Mouse (Mus musculus) intestine, embryonic 14.5 days (tissue): ENCODE measurements around the gene Kalrn. TPM values are rescaled to one million over a fixed set of nuclear protein-coding genes. Genes with fewer than 3 reads are reported as not detected.

Experiments
- ATAC-seq: fragments of 200-750 bp; cut with Nextera tagmentation; replicated peaks from 2 replicates; pipeline ENCODE4 v1.8.0; 2017; ENCODE audit warnings: low read depth, moderate number of reproducible peaks, moderate TSS enrichment, moderate library complexity; ENCODE audit not compliant: low FRiP score, low TSS enrichment
- DNase-seq: peaks from one replicate; pipeline ENCODE4 v3.0.0-alpha.2; 2018; ENCODE audit warnings: low spot score
- H3K27ac ChIP-seq: fragments of 300-500 bp; sonication (generic); 2 replicates; pipeline ENCODE4 v1.5.1; 2014; ENCODE audit warnings: low read depth, mild to moderate bottlenecking, control low read depth
- H3K27me3 ChIP-seq: fragments of 300-500 bp; sonication (generic); replicated peaks from 2 replicates; pipeline ENCODE4 v1.6.1; 2014; ENCODE audit warnings: low read length, control low read depth; ENCODE audit not compliant: control insufficient read depth, insufficient read depth
- H3K36me3 ChIP-seq: fragments of 300-500 bp; sonication (generic); 2 replicates; pipeline ENCODE4 v1.6.1; 2014; ENCODE audit warnings: low read length, control low read depth; ENCODE audit not compliant: control insufficient read depth, insufficient read depth
- H3K4me1 ChIP-seq: fragments of 300-500 bp; sonication (generic); replicated peaks from 2 replicates; pipeline ENCODE4 v1.6.1; 2014; ENCODE audit warnings: low read length, control low read depth, mixed read lengths; ENCODE audit not compliant: control insufficient read depth, insufficient read depth
- H3K4me2 ChIP-seq: fragments of 300-500 bp; sonication (generic); 2 replicates; pipeline ENCODE4 v1.6.1; 2014; ENCODE audit warnings: low read length
- H3K4me3 ChIP-seq: fragments of 300-500 bp; sonication (generic); 2 replicates; pipeline ENCODE4 v1.5.1; 2014; ENCODE audit warnings: low read depth, low read length, control low read depth, mixed read lengths
- H3K9ac ChIP-seq: fragments of 300-500 bp; sonication (generic); 2 replicates; pipeline ENCODE4 v1.6.1; 2014; ENCODE audit warnings: mild to moderate bottlenecking, low read length
- H3K9me3 ChIP-seq: fragments of 300-500 bp; sonication (generic); 2 replicates; pipeline ENCODE4 v1.6.1; 2016; ENCODE audit warnings: low read length, control low read depth; ENCODE audit not compliant: control insufficient read depth
- WGBS: fragments of 180-500 bp; shearing (Covaris S2); extraction: QIAGEN DNeasy Blood & Tissue Kit; methylation state at CpG from one replicate; pipeline ENCODE4 v1.1.7; 2014; 5-methylcytosine and 5-hydroxymethylcytosine counted together
- polyA plus RNA-seq: library from polyadenylated mRNA; unstranded; fragments of >200 nt; fragmentation: Nextera tagmentation; extraction: Ambion mirVana; gene quantifications from 2 replicates; pipeline ENCODE4 v1.2.1, GENCODE M21; 2014

Kalrn gene
- polyA plus RNA-seq, 1 experiment from 2014 or later: 20.1 TPM

DNA sequence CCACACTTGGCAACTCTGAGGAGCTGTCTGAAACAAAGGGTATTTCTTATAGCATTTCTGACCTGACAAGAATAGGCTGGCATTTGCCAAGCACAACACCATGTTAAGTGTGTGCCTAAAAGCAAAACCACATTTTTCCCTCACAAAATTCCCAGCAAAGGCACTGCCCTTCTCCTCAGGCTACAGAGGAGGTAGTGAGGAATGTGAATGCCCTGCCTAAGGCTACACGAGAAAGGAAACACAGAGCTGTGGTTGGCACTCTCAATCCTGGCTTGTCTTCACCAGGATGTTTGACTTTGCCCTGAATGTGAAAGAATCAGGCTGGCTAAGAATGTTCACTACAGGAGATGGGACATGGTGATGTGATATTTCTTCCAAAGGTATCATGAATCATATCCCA lies 249.8 kb downstream of the Kalrn start:
- Histone ChIP-seq H3K4me2 (no peak overlapping the region), H3K27ac (no peak overlapping the region), H3K4me1 (no peaks in the 10 kb centered on the region), H3K36me3 (no peaks in the 10 kb centered on the region), H3K4me3 (no peak overlapping the region), H3K9me3 (no peaks in the 10 kb centered on the region), H3K9ac (no peak overlapping the region), H3K27me3 (no peaks in the 10 kb centered on the region)
- DNase-seq: no peak
- no peak for ATAC-seq
- 78% methylated on average over 1 of the region's 1 CpGs for WGBS

GRCm38 (mm10) chr16:34322546-34322945 lies 250.8 kb downstream of the Kalrn start:
- 18% methylated on average over 4 of the region's 4 CpGs for WGBS
- DNase-seq: peak; percentile 70

DNA sequence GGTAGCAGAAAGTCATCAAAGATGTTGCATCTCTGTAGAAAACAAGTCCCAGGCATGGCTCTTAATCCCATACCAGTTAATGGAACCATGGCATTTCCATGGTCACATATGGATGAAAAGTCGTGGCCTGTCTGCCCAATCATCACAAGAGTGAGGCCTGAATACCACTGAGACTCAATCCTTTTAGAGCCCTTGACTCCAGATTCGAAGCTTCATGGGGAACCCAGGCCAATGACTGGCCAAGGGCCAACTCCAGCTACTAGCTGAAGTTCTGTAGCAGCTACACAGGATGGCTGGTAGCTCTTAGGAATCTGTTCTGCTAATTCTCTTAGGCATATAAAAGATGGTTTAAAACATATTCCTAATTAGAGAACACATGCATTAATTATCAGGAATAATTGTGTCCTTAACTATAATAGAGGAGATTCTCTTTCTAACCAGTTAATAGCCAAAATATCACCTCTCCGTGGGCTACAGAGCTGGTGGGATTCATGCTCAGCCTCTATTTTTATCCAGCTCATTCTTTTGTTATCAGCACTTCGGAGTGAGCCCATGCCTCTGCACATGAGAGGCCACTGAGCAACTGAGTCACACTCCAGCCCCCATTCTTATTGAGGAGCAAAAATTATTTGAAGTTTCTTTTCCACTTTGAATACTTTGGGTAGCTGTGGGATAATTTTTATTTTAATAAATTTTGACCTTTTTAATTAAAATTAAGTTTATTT lies 252.1 kb downstream of the Kalrn start:
- H3K27ac ChIP-seq: no peak overlapping the region
- H3K9ac ChIP-seq: no peak overlapping the region
- H3K9me3 ChIP-seq: no peaks in the 10 kb centered on the region
- no peaks in the 10 kb centered on the region for H3K27me3 ChIP-seq
- WGBS: 92% methylated on average over 4 of the region's 4 CpGs
- H3K4me3 ChIP-seq: no peak overlapping the region
- DNase-seq: no peak
- H3K4me1 ChIP-seq: no peaks in the 10 kb centered on the region
- ATAC-seq: no peak
- no peak overlapping the region for H3K4me2 ChIP-seq
- no peaks in the 10 kb centered on the region for H3K36me3 ChIP-seq

More at GRCm38 (mm10) chr16:34322546-34322945, 250.8 kb downstream of the Kalrn start:
- Histone ChIP-seq H3K9ac (no peak overlapping the region), H3K27ac (no peak overlapping the region), H3K4me3 (no peak overlapping the region), H3K9me3 (no peaks in the 10 kb centered on the region), H3K4me1 (no peaks in the 10 kb centered on the region), H3K4me2 (no peak overlapping the region), H3K36me3 (no peaks in the 10 kb centered on the region), H3K27me3 (no peaks in the 10 kb centered on the region)
- no peak for ATAC-seq

DNA sequence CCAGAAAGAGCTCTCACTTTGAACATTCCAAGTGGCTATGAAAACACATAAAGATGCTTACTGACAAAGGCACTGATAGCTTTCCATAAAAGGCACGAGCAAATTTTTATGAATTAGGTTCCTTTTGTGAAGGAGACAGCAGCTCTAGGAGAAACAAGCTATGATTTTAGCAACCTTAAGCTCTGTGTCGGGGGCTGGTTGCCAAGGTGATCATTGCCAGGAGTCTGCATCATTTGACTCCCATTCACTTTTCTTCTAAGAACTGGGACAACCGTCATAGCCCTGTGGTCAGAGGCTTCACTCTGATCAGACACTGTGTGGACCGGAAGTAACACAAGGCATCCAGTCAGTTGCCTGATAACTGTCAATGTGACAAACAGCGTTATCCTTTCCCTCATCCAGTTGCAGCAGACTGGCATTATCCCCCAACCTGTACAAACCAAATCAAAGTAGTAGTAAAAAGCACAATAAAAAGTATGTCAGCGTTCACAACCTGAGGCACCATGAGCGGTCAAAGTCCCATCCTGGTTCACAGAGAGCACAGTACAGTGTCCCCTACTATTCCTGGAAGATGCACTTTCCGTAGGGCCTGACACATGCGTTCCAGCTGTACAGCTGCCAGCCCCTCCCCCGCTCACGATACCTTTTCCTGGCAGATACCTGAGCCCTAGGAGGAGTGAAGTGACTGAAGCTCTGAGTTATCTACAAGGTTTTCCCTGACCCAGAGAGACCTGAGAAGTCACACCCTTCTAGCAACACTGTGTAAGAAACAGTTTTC lies 253.1 kb downstream of the Kalrn start:
- H3K9ac ChIP-seq: no peak overlapping the region
- no peaks in the 10 kb centered on the region for H3K36me3 ChIP-seq
- no peak overlapping the region for H3K4me2 ChIP-seq
- no peaks in the 10 kb centered on the region for H3K9me3 ChIP-seq
- H3K4me1 ChIP-seq: no peaks in the 10 kb centered on the region
- no peaks in the 10 kb centered on the region for H3K27me3 ChIP-seq
- H3K4me3 ChIP-seq: no peak overlapping the region
- ATAC-seq (0 out of 2 replicates have a peak, but pooled peaks have one; percentile 40), DNase-seq (no peak)
- no peak overlapping the region for H3K27ac ChIP-seq
- WGBS: 76% methylated on average over 11 of the region's 11 CpGs

- H3K9me3 ChIP-seq: no peaks in the 10 kb centered on the region
- no peak overlapping the region for H3K9ac ChIP-seq
- H3K27ac ChIP-seq: no peak overlapping the region
- no peak overlapping the region for H3K4me3 ChIP-seq
- no peaks in the 10 kb centered on the region for H3K27me3 ChIP-seq
- ATAC-seq (no peak), DNase-seq (no peak)
- no peak overlapping the region for H3K4me2 ChIP-seq
- H3K4me1 ChIP-seq: no peaks in the 10 kb centered on the region
- no peaks in the 10 kb centered on the region for H3K36me3 ChIP-seq
- 17% methylated on average over 3 of the region's 3 CpGs for WGBS
Measured at GRCm38 (mm10) chr16:34317110-34317509, 256.2 kb downstream of the Kalrn start.

DNA sequence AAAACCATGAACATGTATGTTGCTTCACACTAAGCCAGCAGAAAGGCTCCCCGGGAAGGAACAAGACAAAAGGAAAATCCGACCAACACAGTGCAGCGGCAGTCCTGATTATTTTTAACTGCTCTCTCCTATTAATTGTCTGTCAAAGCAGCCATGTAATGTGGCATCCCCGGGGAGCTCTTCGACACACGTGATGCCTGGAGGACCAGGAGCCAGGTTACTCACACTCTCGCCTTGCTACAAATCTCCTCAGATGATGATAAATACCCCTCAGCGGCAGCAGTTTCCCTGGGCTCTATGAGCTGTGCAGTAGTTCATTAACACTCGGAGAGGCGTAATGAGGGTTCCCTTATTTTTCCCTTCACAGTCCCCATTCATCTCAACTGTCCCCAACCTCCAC lies 257.1 kb downstream of the Kalrn start:
- Histone ChIP-seq H3K9ac (no peak overlapping the region), H3K9me3 (no peaks in the 10 kb centered on the region), H3K4me2 (no peak overlapping the region), H3K27me3 (no peaks in the 10 kb centered on the region), H3K4me3 (no peak overlapping the region), H3K4me1 (no peaks in the 10 kb centered on the region), H3K36me3 (no peaks in the 10 kb centered on the region), H3K27ac (no peak overlapping the region)
- no peak for ATAC-seq
- WGBS: 56% methylated on average over 10 of the region's 10 CpGs
- no peak for DNase-seq

DNA sequence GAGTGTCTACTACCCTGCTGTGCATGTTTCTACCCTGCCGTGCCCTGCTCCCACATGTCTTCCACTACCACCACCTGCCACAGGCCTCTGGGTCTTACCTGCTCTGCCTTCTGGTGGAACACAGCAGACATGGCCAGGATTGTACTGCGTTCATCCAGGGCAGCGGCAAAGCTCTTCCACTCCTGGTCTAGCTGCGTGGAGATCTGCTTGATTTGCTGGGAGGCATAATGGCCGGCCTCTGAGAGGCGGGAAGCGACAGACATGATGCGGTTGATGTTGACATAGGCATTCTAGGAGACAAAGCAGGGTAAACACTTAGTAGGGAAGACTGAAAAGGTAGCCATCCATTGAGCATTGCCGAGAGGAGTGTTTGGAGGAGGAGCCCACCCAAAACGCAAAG lies 259.3 kb downstream of the Kalrn start:
- Histone ChIP-seq H3K36me3 (0 out of 2 replicates have a peak, but pooled peaks cover 11% of the 10 kb centered on the region), H3K4me2 (no peak overlapping the region), H3K4me1 (no peaks in the 10 kb centered on the region), H3K9me3 (no peaks in the 10 kb centered on the region), H3K4me3 (no peak overlapping the region), H3K27ac (no peak overlapping the region), H3K27me3 (no peaks in the 10 kb centered on the region), H3K9ac (no peak overlapping the region)
- no peak for DNase-seq
- 83% methylated on average over 10 of the region's 10 CpGs for WGBS
- no peak for ATAC-seq

DNA sequence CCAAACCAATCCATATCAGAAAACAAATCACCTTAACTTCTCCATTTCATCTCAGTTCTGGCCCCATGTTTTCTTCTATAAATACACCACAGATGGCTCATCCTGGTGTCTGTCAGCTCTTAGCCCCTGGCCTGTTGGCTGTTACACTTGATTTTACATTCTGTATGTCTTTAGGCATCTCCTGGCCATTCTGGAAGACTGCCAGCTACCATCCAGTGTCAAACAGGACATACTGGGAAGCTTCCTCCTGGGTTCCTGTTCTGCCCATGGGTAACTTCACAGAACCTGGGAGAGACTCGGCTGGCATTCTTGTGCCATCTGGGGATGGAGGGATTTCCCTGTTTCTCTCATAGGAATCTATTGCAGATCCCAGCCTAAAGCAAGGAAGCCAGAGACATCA lies 261.8 kb downstream of the Kalrn start:
- 88% methylated on average over 1 of the region's 1 CpGs for WGBS
- Histone ChIP-seq H3K27ac (no peak overlapping the region), H3K27me3 (no peaks in the 10 kb centered on the region), H3K9me3 (no peaks in the 10 kb centered on the region), H3K9ac (no peak overlapping the region), H3K4me1 (no peaks in the 10 kb centered on the region), H3K36me3 (peaks cover 26% of the 10 kb centered on the region), H3K4me3 (no peak overlapping the region), H3K4me2 (no peak overlapping the region)
- ATAC-seq (no peak), DNase-seq (no peak)
